Mouse (Mus musculus): ENCODE measurements around the gene Dhrs1.

GRCm38 (mm10) chr14:55763166-55763565, 17.7 kb upstream of the Dhrs1 start:
- TF ChIP-seq POLR2A (IDR thresholded peaks at IDR 0.05; ENCODE audit: borderline replicate concordance, low read depth, low read length) (no peak), CTCF (IDR thresholded peaks at IDR 0.05; ENCODE audit: low read depth, low read length) (no peak)
